Mouse (Mus musculus) frontal cortex, postnatal 14 days (tissue): ENCODE results near the gene Itga11.
A peak's percentile ranks its signal among the peaks of the same experiment; 100 is the strongest.

ENCODE experiments used
- DNase-seq, 2 experiments: peaks; one replicate each; pipeline ENCODE4 v3.0.0; 2022; ENCODE audit warnings: low spot score in 2 of 2

Gene Itga11

GRCm38 (mm10) chr9:62684311-62684710, 6.7 kb downstream of the Itga11 start:
- DNase-seq, result no peak

GRCm38 (mm10) chr9:62689748-62690147, 12.1 kb downstream of the Itga11 start:
- DNase-seq, result no peak

- no peak for DNase-seq
Measured at GRCm38 (mm10) chr9:62694054-62694453, 16.4 kb downstream of the Itga11 start.

DNA sequence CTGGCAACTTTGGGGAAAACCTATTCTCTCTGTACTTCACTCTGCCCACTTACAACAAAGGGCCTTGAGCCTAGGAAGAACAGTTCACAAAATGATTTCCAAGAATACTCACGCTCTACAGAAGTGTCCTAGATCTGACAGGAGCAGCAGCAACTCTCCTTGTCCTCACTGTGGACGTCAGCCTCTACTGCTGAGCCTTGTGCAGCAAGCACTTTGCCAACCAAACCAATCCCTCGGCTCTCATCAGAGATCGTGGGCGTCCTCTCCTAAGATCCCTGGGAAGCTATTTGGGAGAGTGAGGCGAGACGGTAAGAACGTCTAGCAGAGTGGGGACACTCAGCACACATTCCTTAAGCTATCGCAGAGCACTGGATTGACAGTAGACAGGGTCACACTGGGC, 17.6 kb downstream of the Itga11 start:
- DNase-seq, result no peak

DNA sequence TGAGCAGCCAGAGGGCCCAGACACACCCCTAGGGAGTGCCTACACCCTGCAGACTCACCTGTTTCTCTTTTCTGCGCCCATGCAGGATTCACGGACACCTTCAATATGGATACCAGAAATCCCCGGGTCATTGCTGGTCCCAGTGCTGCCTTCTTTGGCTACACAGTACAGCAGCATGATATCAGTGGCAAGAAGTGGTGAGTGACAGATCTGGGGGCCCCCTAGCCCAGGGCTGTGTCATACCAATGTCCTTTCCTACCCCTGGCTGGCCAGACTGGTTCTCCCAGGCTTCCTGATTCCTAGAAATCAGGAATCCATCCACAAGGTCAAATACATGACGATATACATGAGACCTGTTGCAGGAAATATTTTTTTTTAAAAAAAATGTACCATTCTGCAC, 19.2 kb downstream of the Itga11 start:
- no peak for DNase-seq

DNA sequence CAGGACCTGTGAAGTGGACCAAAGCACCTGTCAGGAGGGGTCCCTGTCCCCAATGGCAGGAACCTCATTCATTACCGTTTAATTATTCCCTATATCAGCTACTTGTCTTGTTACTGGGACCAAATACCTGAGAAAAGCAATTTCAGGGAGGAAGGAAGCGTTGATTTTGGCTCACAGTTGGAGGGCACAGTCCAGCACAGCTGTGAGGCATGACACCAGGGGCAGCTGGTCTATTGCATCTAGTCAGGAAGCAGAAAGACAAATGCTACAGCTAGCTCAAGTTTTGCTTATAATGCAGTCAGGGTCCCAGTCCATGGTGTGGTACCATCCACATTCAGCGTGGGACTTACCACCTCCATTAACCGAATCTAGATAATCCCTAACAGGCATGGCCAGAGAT, 29.6 kb downstream of the Itga11 start:
- no peak for DNase-seq

GRCm38 (mm10) chr9:62707870-62708269, 30.2 kb downstream of the Itga11 start:
- DNase-seq, result no peak

DNA sequence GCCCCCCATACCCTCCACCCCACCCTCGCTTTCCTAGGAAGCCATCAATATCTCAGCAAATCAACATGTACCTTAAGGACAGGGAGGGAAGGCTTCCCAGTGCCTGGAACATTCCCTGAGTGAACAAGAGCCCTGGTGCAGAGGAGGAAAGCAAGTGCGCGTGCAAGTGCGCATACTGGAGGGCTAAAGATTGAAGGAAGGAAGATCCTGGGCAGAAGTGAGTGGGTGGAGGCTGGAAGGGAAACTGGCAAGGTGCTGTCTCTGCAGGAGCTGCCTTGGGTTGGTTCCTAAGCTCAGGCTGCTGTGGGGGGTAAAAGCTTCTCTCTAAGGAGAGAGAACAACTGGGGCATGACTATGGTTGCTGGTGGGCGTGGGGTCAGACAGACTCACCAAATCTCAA, 32.4 kb downstream of the Itga11 start:
- no peak for DNase-seq

GRCm38 (mm10) chr9:62712374-62712773, 34.7 kb downstream of the Itga11 start:
- DNase-seq, result no peak

- no peak for DNase-seq
Measured at GRCm38 (mm10) chr9:62713040-62713439, 35.4 kb downstream of the Itga11 start.

DNA sequence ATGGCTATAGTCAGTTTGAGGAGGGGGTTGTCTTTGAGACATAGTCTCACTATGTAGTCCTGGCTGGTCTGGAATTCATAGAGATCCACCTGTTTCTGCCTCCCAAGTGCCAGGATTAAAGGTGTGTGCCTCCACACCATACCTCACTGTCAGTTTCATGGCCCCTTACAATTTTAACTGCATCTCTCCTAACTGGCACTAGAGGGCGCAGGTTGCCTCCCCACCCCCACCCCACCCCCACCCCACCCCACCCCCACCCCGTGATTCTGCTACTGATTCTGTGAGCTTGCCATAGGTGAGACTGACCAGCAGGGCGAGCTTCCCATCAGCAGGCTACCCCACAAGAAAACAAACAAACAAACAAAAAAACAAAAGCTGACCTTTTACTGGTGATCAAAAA, 36.7 kb downstream of the Itga11 start:
- no peak for DNase-seq

- no peak for DNase-seq
Measured at GRCm38 (mm10) chr9:62717982-62718381, 40.4 kb downstream of the Itga11 start.

DNA sequence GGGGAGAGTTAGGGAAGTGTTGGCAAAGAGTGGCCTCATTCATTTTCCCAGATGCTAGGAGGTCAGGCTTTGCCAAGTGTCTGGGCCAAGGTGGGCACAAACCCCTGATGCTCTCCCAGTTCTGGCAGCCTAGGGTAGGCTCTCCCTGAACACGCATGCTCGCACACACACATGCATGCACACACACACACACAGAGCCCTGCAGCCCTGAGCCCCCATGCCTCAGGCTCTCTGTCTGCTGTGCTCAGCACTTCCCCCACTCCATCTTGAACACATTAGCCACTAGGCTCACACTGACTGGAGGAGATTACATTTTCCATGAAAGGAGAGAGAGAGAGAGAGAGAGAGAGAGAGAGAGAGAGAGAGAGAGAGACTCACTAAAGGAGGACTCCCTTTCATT, 44.2 kb downstream of the Itga11 start:
- DNase-seq, result no peak

- peak in 1 of 2 experiments; percentile 25 for DNase-seq
Measured at GRCm38 (mm10) chr9:62722716-62723115, 45.1 kb downstream of the Itga11 start.

GRCm38 (mm10) chr9:62724175-62724574, 46.5 kb downstream of the Itga11 start:
- DNase-seq, result no peak

GRCm38 (mm10) chr9:62725247-62725646, 47.6 kb downstream of the Itga11 start:
- no peak for DNase-seq

DNA sequence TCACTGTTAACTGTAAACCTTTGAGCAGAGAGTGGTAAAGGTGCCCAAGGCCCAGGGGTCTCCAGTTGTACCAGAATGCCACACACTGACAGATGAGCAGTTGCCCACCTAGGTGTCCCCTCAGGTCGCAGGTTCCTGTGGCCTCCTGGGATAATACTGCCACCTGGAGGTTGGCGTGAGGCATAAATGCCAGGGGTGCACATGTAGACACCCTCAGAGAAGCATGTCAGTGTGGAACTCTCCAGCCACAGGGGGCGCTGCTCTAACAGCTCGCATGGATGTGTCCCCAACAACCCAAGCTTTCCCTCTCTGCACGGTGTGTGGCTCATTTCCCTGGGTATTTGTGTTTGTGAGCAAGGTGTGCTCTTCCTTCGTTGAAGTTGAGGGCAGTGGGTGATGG, 48.8 kb downstream of the Itga11 start:
- no peak for DNase-seq

- no peak for DNase-seq
Measured at GRCm38 (mm10) chr9:62744558-62745275, 67.1 kb downstream of the Itga11 start.

DNA sequence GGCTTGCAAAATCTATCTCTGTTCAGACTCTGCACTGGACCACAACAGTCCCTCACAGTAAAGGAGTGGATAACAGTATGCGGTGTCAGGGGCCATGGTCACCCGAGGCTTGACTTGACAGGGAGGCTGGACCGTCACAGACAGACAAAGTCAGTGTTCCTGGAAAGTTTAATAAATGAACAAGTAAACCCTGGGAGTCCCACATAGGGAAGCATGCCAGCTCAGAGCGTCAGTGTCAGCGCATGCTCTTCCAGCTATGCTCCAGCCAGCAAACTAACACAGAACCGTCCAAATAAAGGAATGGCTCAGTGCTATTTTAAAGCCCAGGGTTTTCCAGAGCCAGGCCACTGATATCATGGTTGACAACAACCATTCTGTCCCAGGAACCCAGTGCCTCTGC, 69.0 kb downstream of the Itga11 start:
- no peak for DNase-seq

DNA sequence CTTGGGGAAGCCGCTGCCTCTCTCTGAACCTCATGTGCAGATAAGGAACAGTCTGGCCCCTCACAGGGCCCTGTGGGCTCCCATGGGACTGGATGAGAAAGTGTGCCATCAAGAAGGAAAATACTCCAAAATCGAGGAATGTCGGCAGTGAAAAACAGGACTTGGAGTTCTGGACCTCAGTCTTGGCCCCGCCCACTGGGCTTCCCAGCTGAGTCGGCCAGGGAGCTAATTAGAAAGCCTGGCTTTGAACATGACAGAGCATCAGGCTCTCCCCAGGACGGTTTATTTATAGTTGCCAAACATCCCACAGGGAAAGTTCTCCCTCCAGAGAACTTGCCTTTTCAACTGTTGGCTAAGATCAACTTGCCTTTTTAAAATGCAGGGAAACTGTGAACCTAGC, 72.0 kb downstream of the Itga11 start:
- DNase-seq, result no peak

DNA sequence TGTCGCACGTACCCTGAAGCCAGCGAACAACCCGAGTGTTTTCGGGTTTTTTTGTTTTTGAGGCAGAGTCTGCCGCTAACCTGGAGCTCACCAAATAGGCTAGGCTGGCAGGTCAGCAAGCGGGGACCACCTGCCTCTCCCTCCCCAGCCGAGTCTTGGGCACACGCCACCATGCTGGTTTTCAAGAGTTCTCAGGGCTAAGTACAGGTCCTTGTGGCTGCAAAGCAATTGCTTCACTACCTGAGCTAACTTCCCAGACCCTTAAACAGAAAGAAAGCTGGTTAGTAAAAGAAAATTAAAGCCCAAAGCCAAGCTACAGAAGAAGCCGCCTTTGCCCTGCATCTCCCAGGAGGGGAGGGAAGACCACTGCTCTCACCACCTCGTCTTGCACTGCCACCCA, 72.8 kb downstream of the Itga11 start:
- no peak for DNase-seq

DNA sequence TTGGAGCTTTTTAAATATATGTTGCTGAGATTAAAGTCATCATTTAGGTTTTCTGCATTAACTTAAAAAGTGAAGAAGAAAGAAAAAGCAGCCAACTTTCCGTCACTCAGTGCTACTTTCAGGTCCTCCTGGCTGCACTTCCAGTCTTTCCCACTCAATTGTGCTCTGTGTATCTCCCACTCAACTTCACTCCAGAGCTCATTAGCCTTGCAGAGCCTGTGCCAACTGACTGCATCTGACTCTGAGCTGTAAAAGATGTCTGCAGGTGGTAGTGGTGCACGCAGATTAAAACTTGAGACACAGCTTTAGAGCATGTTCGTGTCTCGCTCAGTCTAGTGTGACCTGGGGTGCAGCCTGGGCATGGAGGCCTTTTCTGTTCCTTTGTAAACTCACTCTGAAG, 80.7 kb downstream of the Itga11 start:
- DNase-seq, result peak in 1 of 2 experiments; percentile 61

DNA sequence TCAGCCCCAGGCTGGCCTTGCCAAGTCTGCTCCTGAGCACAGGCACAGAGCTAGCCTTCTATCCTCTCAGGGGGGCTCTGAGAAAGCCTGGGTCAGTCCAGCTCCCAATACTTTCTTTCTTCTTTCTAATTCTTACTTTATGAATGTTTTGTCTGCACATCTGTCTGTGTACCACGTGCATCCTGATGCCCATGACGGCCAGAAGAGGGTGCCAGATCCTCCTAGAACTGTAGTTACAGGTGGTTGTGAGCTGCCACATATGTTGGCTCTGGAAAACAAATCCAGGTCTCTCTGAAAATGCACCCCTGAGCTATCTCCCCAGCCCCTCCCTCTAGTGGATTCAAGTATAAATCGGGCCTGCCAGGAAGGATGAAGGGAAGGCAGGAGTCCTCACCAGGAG, 82.0 kb downstream of the Itga11 start:
- DNase-seq, result no peak

- DNase-seq, result no peak
Measured at GRCm38 (mm10) chr9:62763478-62763877, 85.9 kb downstream of the Itga11 start.
